Mouse (Mus musculus): ENCODE data around the gene Gstp1. TPM values are rescaled to one million over a fixed set of nuclear protein-coding genes. Genes with fewer than 3 reads are reported as not detected.
"Not testable (repeated sequence)": the region's sequence is repeated elsewhere in the genome, so short reads cannot be mapped to it uniquely, and the experiment has no call there.

Gene Gstp1
- polyA plus RNA-seq, 1 experiment: 173 TPM

GRCm38 (mm10) chr19:4075531-4075930, 37.7 kb upstream of the Gstp1 start:
- no peaks in the 10 kb centered on the region for H3K36me3 ChIP-seq (replicated peaks; ENCODE audit: low read length)

GRCm38 (mm10) chr19:4072706-4073424, 35.1 kb upstream of the Gstp1 start:
- peaks cover 7% of the 10 kb centered on the region for H3K4me1 ChIP-seq
- no peak overlapping the region for H3K4me3 ChIP-seq (replicated peaks)
- peaks cover 47% of the 10 kb centered on the region for H3K27me3 ChIP-seq (replicated peaks)
- TF ChIP-seq FLI1 (IDR thresholded peaks at IDR 0.05; ENCODE audit: low read length) (no peak), GATA1 (IDR thresholded peaks at IDR 0.05; ENCODE audit: borderline replicate concordance, low read length) (no peak)
- no peaks in the 10 kb centered on the region for H3K36me3 ChIP-seq (replicated peaks; ENCODE audit: low read length)
- H3K9me3 ChIP-seq: peaks cover 8% of the 10 kb centered on the region

More at GRCm38 (mm10) chr19:4075531-4075930, 37.7 kb upstream of the Gstp1 start:
- Histone ChIP-seq H3K4me3 (replicated peaks) (no peak overlapping the region), H3K27me3 (replicated peaks) (peaks cover 49% of the 10 kb centered on the region), H3K4me1 (peaks cover 12% of the 10 kb centered on the region), H3K9me3 (peaks cover 10% of the 10 kb centered on the region)
- TF ChIP-seq FLI1 (IDR thresholded peaks at IDR 0.05; ENCODE audit: low read length) (no peak), GATA1 (IDR thresholded peaks at IDR 0.05; ENCODE audit: borderline replicate concordance, low read length) (no peak)

- Histone ChIP-seq H3K36me3 (replicated peaks; ENCODE audit: low read length) (no peaks in the 10 kb centered on the region), H3K27me3 (replicated peaks) (peaks cover 54% of the 10 kb centered on the region), H3K4me1 (peaks cover 4% of the 10 kb centered on the region; the same call in 1 of the 2 replicates), H3K9me3 (peaks cover under 1% of the 10 kb centered on the region), H3K4me3 (replicated peaks) (no peak overlapping the region)
- TF ChIP-seq FLI1 (IDR thresholded peaks at IDR 0.05; ENCODE audit: low read length): no peak
- no peak for TF ChIP-seq GATA1 (IDR thresholded peaks at IDR 0.05; ENCODE audit: borderline replicate concordance, low read length)
These were observed 33.6 kb upstream of the Gstp1 start for GRCm38 (mm10) chr19:4071406-4071805.

- no peaks in the 10 kb centered on the region for H3K9me3 ChIP-seq
- H3K27me3 ChIP-seq (replicated peaks): peaks cover 53% of the 10 kb centered on the region
- no peaks in the 10 kb centered on the region for H3K36me3 ChIP-seq (replicated peaks; ENCODE audit: low read length)
- H3K4me1 ChIP-seq: peaks cover 6% of the 10 kb centered on the region; the same call in 1 of the 2 replicates
- TF ChIP-seq GATA1 (IDR thresholded peaks at IDR 0.05; ENCODE audit: borderline replicate concordance, low read length): no peak
- no peak for TF ChIP-seq FLI1 (IDR thresholded peaks at IDR 0.05; ENCODE audit: low read length)
- no peak overlapping the region for H3K4me3 ChIP-seq (replicated peaks)
These were observed 33.0 kb upstream of the Gstp1 start for GRCm38 (mm10) chr19:4070756-4071155.

- no peak overlapping the region for H3K4me3 ChIP-seq (replicated peaks)
- TF ChIP-seq GATA1 (IDR thresholded peaks at IDR 0.05; ENCODE audit: borderline replicate concordance, low read length) (no peak), FLI1 (IDR thresholded peaks at IDR 0.05; ENCODE audit: low read length) (no peak)
- peaks cover 49% of the 10 kb centered on the region for H3K27me3 ChIP-seq (replicated peaks)
- H3K9me3 ChIP-seq: no peaks in the 10 kb centered on the region
- H3K4me1 ChIP-seq: peaks cover 6% of the 10 kb centered on the region; the same call in 1 of the 2 replicates
- no peaks in the 10 kb centered on the region for H3K36me3 ChIP-seq (replicated peaks; ENCODE audit: low read length)
These were observed 32.5 kb upstream of the Gstp1 start for GRCm38 (mm10) chr19:4070311-4070710.

GRCm38 (mm10) chr19:4068717-4069410, 31.1 kb upstream of the Gstp1 start:
- H3K4me3 ChIP-seq (replicated peaks): no peak overlapping the region
- no peaks in the 10 kb centered on the region for H3K36me3 ChIP-seq (replicated peaks; ENCODE audit: low read length)
- TF ChIP-seq GATA1 (IDR thresholded peaks at IDR 0.05; ENCODE audit: borderline replicate concordance, low read length) (no peak), FLI1 (IDR thresholded peaks at IDR 0.05; ENCODE audit: low read length) (no peak)
- peaks cover 6% of the 10 kb centered on the region; the same call in 1 of the 2 replicates for H3K4me1 ChIP-seq
- no peaks in the 10 kb centered on the region for H3K9me3 ChIP-seq
- H3K27me3 ChIP-seq (replicated peaks): peaks cover 49% of the 10 kb centered on the region

- not testable (repeated sequence) for H3K4me3 ChIP-seq (replicated peaks); H3K9me3 ChIP-seq; H3K4me1 ChIP-seq; H3K36me3 ChIP-seq (replicated peaks; ENCODE audit: low read length)
- peaks cover 46% of the 10 kb centered on the region for H3K27me3 ChIP-seq (replicated peaks)
These were observed 30.5 kb upstream of the Gstp1 start for GRCm38 (mm10) chr19:4068242-4068641.

GRCm38 (mm10) chr19:4066877-4067276, 29.1 kb upstream of the Gstp1 start:
- Histone ChIP-seq H3K4me3 (replicated peaks) (no peak overlapping the region), H3K27me3 (replicated peaks) (peaks cover 36% of the 10 kb centered on the region), H3K9me3 (no peaks in the 10 kb centered on the region), H3K4me1 (peaks cover 3% of the 10 kb centered on the region; the same call in 1 of the 2 replicates), H3K36me3 (replicated peaks; ENCODE audit: low read length) (no peaks in the 10 kb centered on the region)
- TF ChIP-seq FLI1 (IDR thresholded peaks at IDR 0.05; ENCODE audit: low read length): no peak
- no peak for TF ChIP-seq GATA1 (IDR thresholded peaks at IDR 0.05; ENCODE audit: borderline replicate concordance, low read length)

GRCm38 (mm10) chr19:4066280-4066679, 28.5 kb upstream of the Gstp1 start:
- TF ChIP-seq GATA1 (IDR thresholded peaks at IDR 0.05; ENCODE audit: borderline replicate concordance, low read length): no peak
- TF ChIP-seq FLI1 (IDR thresholded peaks at IDR 0.05; ENCODE audit: low read length): no peak
- Histone ChIP-seq H3K4me3 (replicated peaks) (no peak overlapping the region), H3K4me1 (peaks cover 3% of the 10 kb centered on the region; the same call in 1 of the 2 replicates), H3K36me3 (replicated peaks; ENCODE audit: low read length) (no peaks in the 10 kb centered on the region), H3K9me3 (no peaks in the 10 kb centered on the region), H3K27me3 (replicated peaks) (peaks cover 32% of the 10 kb centered on the region)

- H3K9me3 ChIP-seq; H3K4me3 ChIP-seq (replicated peaks); H3K36me3 ChIP-seq (replicated peaks; ENCODE audit: low read length): not testable (repeated sequence)
- Histone ChIP-seq H3K27me3 (replicated peaks) (peaks cover 29% of the 10 kb centered on the region), H3K4me1 (peaks cover 10% of the 10 kb centered on the region)
These were observed 26.7 kb upstream of the Gstp1 start for GRCm38 (mm10) chr19:4064501-4064900.

GRCm38 (mm10) chr19:4063357-4063756, 25.6 kb upstream of the Gstp1 start:
- not testable (repeated sequence) for H3K9me3 ChIP-seq

More at GRCm38 (mm10) chr19:4063357-4063756, 25.6 kb upstream of the Gstp1 start:
- not testable (repeated sequence) for H3K4me3 ChIP-seq (replicated peaks); H3K36me3 ChIP-seq (replicated peaks; ENCODE audit: low read length)
- peaks cover 22% of the 10 kb centered on the region for H3K4me1 ChIP-seq
- H3K27me3 ChIP-seq (replicated peaks): peaks cover 30% of the 10 kb centered on the region

All from megakaryocyte, embryonic 14.5 days (primary cell).